Mouse (Mus musculus) heart, postnatal 10 days (tissue): ENCODE measurements at regions not wholly inside any gene's neighbourhood (a gene's known extent, or its start where the extent isn't known, plus 50 kb on each side); places are given as distances from the start of the nearest gene placed in this dataset.

ENCODE experiments used
- DNase-seq, 2 experiments: peaks; one replicate each; pipeline ENCODE4 v3.0.0; 2021
- intact Hi-C: fragments of 180-260 bp; cut with DNase I; formaldehyde crosslinking; loops from one replicate; pipeline ENCODE4 v1.15.1; 2025

DNA sequence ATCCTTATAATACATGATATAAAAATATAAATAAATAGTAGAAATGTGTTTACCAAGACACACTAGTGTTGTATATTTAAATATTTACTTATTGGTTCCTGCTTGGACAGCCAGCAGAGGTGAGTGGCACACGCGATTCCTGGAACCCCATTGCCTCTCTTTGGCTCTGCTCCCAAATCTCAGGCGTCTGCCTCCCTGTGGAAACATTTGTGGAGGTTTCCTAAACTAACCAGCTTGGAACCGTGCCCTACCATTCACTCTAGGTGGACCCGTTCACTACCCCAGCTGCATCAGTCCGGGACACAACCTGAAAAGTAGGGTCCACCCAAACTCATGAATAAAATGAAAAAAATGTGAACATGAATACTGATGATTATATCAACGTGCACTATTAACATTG lies 404.0 kb upstream of the Defb41 start:
- intact Hi-C loops = no loop called here
- DNase-seq = no peak

GRCm38 (mm10) chr1:18668265-18668664 lies 403.3 kb upstream of the Defb41 start:
- intact Hi-C loops = no loop called here
- DNase-seq = no peak

DNA sequence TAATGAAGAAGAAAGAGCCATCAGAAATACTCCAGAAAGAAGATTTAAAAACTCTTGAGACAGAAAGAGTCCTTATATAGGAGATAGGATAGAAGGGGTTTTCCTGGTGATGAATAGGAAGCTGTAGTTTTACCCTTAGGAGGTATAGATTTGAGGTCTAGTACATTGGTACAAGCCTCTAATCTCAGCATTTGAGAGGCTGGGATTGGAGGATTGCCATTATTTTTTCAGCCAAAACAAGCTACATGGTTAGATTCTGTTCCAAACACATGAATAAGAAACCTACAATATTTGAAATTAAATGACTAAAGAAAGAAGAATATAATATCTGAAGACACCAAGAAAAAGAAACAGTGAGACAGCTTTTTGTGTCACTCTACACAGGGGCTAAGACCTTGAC lies 375.9 kb upstream of the Defb41 start:
- no peak for DNase-seq
- intact Hi-C loops = no loop called here

- no peak for DNase-seq
- intact Hi-C loops = no loop called here
Measured at GRCm38 (mm10) chr1:18639460-18640300, 374.7 kb upstream of the Defb41 start.

DNA sequence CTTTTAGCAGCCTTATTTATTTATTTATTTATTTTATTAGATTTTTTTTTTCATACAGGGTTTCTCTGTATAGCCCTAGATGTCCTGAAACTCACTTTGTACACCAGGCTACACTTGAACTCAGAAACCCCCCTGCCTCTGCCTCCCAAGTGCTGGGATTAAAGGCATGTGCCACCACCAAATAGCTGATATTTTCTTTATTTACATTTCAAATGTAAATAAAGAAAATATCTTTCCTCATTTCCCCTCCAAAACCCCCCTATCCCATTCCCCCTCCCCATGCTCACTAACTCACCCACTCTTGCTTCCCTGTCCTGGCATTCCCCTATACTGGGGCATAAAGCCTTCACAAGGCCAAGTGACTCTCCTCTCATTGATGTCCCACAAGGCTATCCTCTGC lies 372.4 kb upstream of the Defb41 start:
- no peak for DNase-seq
- intact Hi-C loops = no loop called here

GRCm38 (mm10) chr1:18610231-18610630 lies 345.3 kb upstream of the Defb41 start:
- DNase-seq = no peak
- intact Hi-C loops = no loop called here

DNA sequence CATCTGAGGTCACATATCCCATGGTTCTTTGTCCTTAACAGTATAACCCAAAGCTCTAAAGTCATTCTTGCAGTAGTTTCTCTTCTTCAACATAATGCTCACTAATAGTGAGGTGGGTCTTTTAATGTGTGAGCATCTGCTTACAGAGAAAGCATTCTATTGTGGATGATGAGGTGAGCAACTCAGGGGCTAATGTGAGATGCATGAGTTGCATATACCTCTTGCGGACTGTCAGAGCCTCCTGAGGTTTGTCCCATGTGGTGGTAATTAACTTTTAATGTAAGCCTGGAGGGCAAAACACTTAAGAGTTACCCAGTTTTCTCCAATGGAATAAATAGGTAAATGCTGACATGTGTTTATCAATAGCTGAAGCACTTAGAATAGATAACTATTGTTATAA lies 334.9 kb upstream of the Defb41 start:
- DNase-seq = no peak
- intact Hi-C loops = no loop called here

DNA sequence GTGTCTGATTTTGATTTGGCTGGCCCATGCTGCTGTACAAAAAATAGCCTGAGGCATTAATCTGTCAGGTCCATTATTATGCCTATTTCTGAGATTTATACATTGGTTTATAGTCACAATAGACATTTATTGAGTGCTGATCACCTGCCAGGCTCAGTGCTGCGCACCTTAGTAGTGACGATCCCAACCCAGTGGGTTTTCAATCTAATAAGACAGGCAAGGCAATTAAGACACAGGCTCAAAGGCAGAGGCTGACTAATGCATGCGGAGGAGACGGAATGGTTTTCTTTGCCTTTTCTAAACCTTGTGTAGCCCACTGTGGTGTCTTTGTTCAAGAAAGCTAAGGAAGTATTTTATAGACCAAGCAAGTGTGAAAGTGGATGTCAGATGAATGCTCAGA lies 334.0 kb upstream of the Defb41 start:
- DNase-seq = no peak
- intact Hi-C loops = no loop called here

DNA sequence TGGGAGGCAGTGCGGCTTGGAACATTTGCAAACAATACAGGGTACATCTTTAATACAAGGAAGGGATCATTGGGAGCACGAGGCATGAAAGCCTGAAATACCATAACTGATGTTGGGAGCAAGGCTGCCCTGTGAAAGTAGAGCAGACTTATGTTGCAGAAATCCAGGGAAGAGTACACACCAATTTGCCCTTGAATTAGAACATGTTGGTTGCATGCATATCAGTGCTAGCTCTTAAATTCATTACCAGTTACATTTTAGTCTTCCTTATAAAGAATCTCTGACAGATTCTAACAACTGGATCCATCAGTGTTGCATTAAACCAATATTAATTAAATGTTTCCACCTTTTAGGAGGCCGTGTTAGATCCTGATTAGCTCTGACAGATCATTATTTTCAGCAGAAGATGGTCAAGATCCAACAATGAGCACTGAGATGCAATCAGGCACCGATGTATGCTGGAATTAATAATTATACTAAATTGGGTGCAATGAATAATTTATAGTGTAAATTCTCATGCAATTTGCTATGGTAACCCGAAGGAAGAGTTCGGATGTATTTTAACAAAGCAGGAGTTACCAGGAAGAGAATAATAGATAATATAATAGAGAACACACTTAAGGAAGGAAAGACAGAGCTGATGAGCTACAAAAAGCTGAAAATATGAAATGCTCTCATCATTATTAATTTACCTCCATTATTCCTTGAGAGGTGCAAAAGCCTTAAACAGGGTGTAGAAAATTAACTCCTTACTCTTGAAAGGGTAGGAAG lies 318.6 kb upstream of the Defb41 start:
- no peak for DNase-seq

DNA sequence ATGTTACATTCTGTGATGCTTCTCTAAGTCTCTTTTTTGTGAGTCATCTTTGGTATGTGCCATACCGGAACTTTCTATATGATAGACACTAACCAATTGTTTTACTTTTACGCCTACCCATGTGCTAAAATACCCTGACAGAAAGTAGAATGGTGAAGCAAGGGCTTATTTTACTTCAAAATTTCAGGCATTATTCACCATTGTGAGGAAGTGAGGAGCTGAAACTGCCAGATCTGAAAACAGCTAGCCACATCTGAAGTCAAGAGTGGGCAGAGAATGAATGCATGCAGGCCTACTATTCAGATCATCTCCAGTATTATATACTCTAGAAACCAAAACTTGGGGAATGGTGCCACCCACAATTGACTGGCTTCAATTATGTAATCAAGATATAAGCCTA lies 313.7 kb upstream of the Defb41 start:
- no peak for DNase-seq
- intact Hi-C loops = no loop called here

More for the DNA sequence above, 318.6 kb upstream of the Defb41 start:
- intact Hi-C loops = no loop called here

GRCm38 (mm10) chr1:18567086-18567485 lies 302.1 kb upstream of the Defb41 start:
- DNase-seq = no peak
- intact Hi-C loops = no loop called here

GRCm38 (mm10) chr1:18551211-18551610 lies 286.3 kb upstream of the Defb41 start:
- no peak for DNase-seq
- intact Hi-C loops = no loop called here

- intact Hi-C loops = no loop called here
- no peak for DNase-seq
Measured at GRCm38 (mm10) chr1:18531702-18532101, 266.8 kb upstream of the Defb41 start.

DNA sequence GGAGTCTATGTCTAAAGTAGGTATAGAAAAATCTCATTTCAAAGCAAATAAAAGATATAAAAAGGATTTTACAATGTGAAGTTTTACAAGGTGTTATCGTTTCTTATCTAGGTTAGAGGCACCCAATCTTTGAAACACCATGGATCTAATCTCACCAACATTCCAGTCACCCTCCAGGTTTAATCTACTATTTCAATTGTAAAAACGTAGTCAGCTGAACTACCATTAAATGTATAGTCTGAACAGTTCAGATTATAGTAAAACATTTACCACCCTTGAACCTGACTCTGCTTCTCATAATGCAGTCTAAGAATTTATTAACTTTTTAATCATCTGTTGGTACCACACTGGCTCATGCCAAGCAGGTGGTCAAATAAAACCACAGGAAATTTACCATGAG lies 259.5 kb upstream of the Defb41 start:
- intact Hi-C loops = no loop called here
- no peak for DNase-seq

DNA sequence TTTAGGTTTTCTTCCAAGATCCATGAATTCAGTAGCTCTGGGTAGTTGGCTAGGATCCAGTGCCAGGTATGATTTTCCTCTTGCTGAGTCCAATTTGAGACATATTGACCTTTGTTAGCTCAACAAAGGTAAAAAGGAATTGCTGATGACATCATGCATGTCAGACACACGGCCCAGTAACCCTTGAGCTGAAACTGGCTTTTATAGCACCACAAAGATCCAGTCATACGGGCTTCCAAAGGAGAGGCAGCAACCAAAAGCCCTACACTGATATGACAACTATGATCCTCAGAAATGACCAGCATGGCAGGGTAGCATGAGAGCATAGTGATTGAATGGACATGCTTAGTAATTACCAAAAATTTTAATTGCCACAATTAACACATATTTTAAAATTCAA lies 258.0 kb upstream of the Defb41 start:
- intact Hi-C loops = no loop called here
- DNase-seq = no peak

GRCm38 (mm10) chr1:18512764-18513163 lies 247.8 kb upstream of the Defb41 start:
- intact Hi-C loops = no loop called here
- DNase-seq = no peak

DNA sequence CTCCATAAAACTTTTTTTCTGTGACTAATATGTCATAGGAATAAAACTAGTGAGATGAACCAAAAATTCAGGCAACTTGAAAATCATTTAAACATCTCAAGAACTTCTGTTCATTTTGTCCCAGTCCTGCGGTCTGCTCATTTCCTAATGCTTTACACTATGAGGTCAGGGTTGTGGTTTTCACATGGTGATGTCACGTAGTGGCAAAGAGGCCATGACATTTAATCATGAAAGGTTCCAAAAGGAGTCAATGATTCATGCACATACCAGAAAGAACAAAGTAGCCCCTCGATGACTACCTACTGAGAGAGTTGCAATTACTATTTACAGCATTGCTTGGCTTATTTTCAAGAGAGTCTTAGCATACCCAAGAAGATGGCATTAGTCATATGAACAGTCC lies 233.6 kb upstream of the Defb41 start:
- intact Hi-C loops = no loop called here
- DNase-seq = peak; percentile 11 to 22

GRCm38 (mm10) chr1:18468496-18468895 lies 203.6 kb upstream of the Defb41 start:
- no peak for DNase-seq
- intact Hi-C loops = no loop called here

GRCm38 (mm10) chr1:18465303-18465829 lies 200.4 kb upstream of the Defb41 start:
- intact Hi-C loops = no loop called here
- DNase-seq = no peak

- intact Hi-C loops = no loop called here
- no peak for DNase-seq
Measured at GRCm38 (mm10) chr1:18463218-18463617, 198.3 kb upstream of the Defb41 start.

GRCm38 (mm10) chr1:18416297-18416732 lies 151.4 kb upstream of the Defb41 start:
- intact Hi-C loops = no loop called here
- no peak for DNase-seq

GRCm38 (mm10) chr1:18415879-18416278 lies 150.9 kb upstream of the Defb41 start:
- no peak for DNase-seq
- intact Hi-C loops = no loop called here
